Mouse (Mus musculus): ENCODE results near the gene Grrp1. TPM values are rescaled to one million over a fixed set of nuclear protein-coding genes. Genes with fewer than 3 reads are reported as not detected.
A peak's percentile ranks its signal among the peaks of the same experiment; 100 is the strongest.

The Grrp1 gene
- polyA plus RNA-seq, 1 experiment from 2014 or later = 8.4 TPM

GRCm38 (mm10) chr4:134249651-134250050 lies 4.3 kb downstream of the Grrp1 start:
- no peaks in the 10 kb centered on the region for H3K36me3 ChIP-seq (replicated peaks)
- peak overlapping the region; percentile 58 for H3K4me3 ChIP-seq
- no peaks in the 10 kb centered on the region for H3K9me3 ChIP-seq
- peak overlapping the region; percentile 79 for H3K27ac ChIP-seq
- peaks cover 94% of the 10 kb centered on the region for H3K4me1 ChIP-seq
- WGBS = under 1% methylated on average over 30 of the region's 30 CpGs
- DNase-seq (ENCODE audit: extremely low spot score, low spot score) = peak; percentile 79
- peaks cover 87% of the 10 kb centered on the region for H3K27me3 ChIP-seq (ENCODE audit: poor library complexity, severe bottlenecking)

GRCm38 (mm10) chr4:134246719-134247258 lies 7.1 kb downstream of the Grrp1 start, which contains the start of gene Gm30191:
Gene Gm30191 (plus strand): TSS chr4:134246935.
- H3K36me3 ChIP-seq (replicated peaks) = peaks cover 17% of the 10 kb centered on the region
- H3K27me3 ChIP-seq (ENCODE audit: poor library complexity, severe bottlenecking) = peaks cover 58% of the 10 kb centered on the region
- peaks cover 79% of the 10 kb centered on the region for H3K4me1 ChIP-seq
- no peak for DNase-seq (ENCODE audit: extremely low spot score, low spot score)
- H3K9me3 ChIP-seq = no peaks in the 10 kb centered on the region
- H3K27ac ChIP-seq = peak within 1 kb of the TSS; percentile 87
- WGBS = 78% methylated on average over 7 of the region's 7 CpGs
- H3K4me3 ChIP-seq = peak within 1 kb of the TSS; percentile 97

- Histone ChIP-seq H3K36me3 (replicated peaks) (peaks cover 17% of the 10 kb centered on the region), H3K4me1 (peaks cover 74% of the 10 kb centered on the region), H3K27me3 (ENCODE audit: poor library complexity, severe bottlenecking) (peaks cover 53% of the 10 kb centered on the region), H3K9me3 (no peaks in the 10 kb centered on the region), H3K27ac (peak overlapping the region; percentile 87), H3K4me3 (peak overlapping the region; percentile 97; the same call in 1 of the 2 replicates)
- DNase-seq (ENCODE audit: extremely low spot score, low spot score) = no peak
- WGBS = 38% methylated on average over 4 of the region's 4 CpGs
These were observed 7.7 kb downstream of the Grrp1 start for GRCm38 (mm10) chr4:134246256-134246655.

GRCm38 (mm10) chr4:134245148-134245843 lies 8.6 kb downstream of the Grrp1 start, which contains the start of gene Zfp593:
Gene Zfp593 (minus strand): TSS chr4:134245592.
- Histone ChIP-seq H3K27ac (peak within 1 kb of the TSS; percentile 87), H3K27me3 (ENCODE audit: poor library complexity, severe bottlenecking) (peaks cover 43% of the 10 kb centered on the region), H3K4me1 (peaks cover 64% of the 10 kb centered on the region), H3K36me3 (replicated peaks) (peaks cover 17% of the 10 kb centered on the region), H3K4me3 (peak within 1 kb of the TSS; percentile 97), H3K9me3 (no peaks in the 10 kb centered on the region)
- DNase-seq (ENCODE audit: extremely low spot score, low spot score) = peak; percentile 94
- under 1% methylated on average over 60 of the region's 60 CpGs for WGBS

GRCm38 (mm10) chr4:134243516-134244250 lies 10.2 kb downstream of the Grrp1 start, which contains the start of gene E130218I03Rik:
Gene E130218I03Rik (plus strand): TSS chr4:134243662.
- Histone ChIP-seq H3K9me3 (no peaks in the 10 kb centered on the region), H3K36me3 (replicated peaks) (peaks cover 17% of the 10 kb centered on the region), H3K4me1 (peaks cover 52% of the 10 kb centered on the region), H3K27ac (no peak within 1 kb of the TSS), H3K27me3 (ENCODE audit: poor library complexity, severe bottlenecking) (peaks cover 32% of the 10 kb centered on the region), H3K4me3 (peak within 1 kb of the TSS; percentile 97)
- 90% methylated on average over 17 of the region's 17 CpGs for WGBS
- no peak for DNase-seq (ENCODE audit: extremely low spot score, low spot score)

GRCm38 (mm10) chr4:134238686-134239085 lies 15.2 kb downstream of the Grrp1 start:
- peak overlapping the region; percentile 39 for H3K4me3 ChIP-seq
- H3K27ac ChIP-seq = no peak overlapping the region
- peaks cover 10% of the 10 kb centered on the region for H3K36me3 ChIP-seq (replicated peaks)
- H3K27me3 ChIP-seq (ENCODE audit: poor library complexity, severe bottlenecking) = peaks cover 35% of the 10 kb centered on the region
- 12% methylated on average over 10 of the region's 10 CpGs for WGBS
- no peaks in the 10 kb centered on the region for H3K9me3 ChIP-seq
- DNase-seq (ENCODE audit: extremely low spot score, low spot score) = no peak
- H3K4me1 ChIP-seq = peaks cover 17% of the 10 kb centered on the region

GRCm38 (mm10) chr4:134238279-134238651 lies 15.6 kb downstream of the Grrp1 start, which contains the start of gene Cnksr1:
Gene Cnksr1 (minus strand): TSS chr4:134238399.
- Histone ChIP-seq H3K9me3 (no peaks in the 10 kb centered on the region), H3K36me3 (replicated peaks) (peaks cover 6% of the 10 kb centered on the region), H3K27me3 (ENCODE audit: poor library complexity, severe bottlenecking) (peaks cover 35% of the 10 kb centered on the region), H3K27ac (no peak within 1 kb of the TSS), H3K4me3 (peak within 1 kb of the TSS; percentile 39), H3K4me1 (peaks cover 13% of the 10 kb centered on the region)
- DNase-seq (ENCODE audit: extremely low spot score, low spot score) = no peak
- 3% methylated on average over 18 of the region's 18 CpGs for WGBS

- H3K4me1 ChIP-seq = peaks cover 16% of the 10 kb centered on the region
These were observed 16.2 kb downstream of the Grrp1 start for GRCm38 (mm10) chr4:134237582-134238278.

GRCm38 (mm10) chr4:134234876-134235275 lies 19.0 kb downstream of the Grrp1 start:
- DNase-seq (ENCODE audit: extremely low spot score, low spot score) = no peak
- no peaks in the 10 kb centered on the region for H3K9me3 ChIP-seq
- no peaks in the 10 kb centered on the region for H3K36me3 ChIP-seq (replicated peaks)
- peaks cover 26% of the 10 kb centered on the region for H3K4me1 ChIP-seq
- no peak overlapping the region for H3K27ac ChIP-seq
- WGBS = 86% methylated on average over 5 of the region's 5 CpGs
- no peak overlapping the region for H3K4me3 ChIP-seq
- H3K27me3 ChIP-seq (ENCODE audit: poor library complexity, severe bottlenecking) = peaks cover 35% of the 10 kb centered on the region

More at GRCm38 (mm10) chr4:134237582-134238278, 16.2 kb downstream of the Grrp1 start:
- no peak for DNase-seq (ENCODE audit: extremely low spot score, low spot score)
- Histone ChIP-seq H3K9me3 (no peaks in the 10 kb centered on the region), H3K4me3 (peak overlapping the region; percentile 39), H3K27ac (no peak overlapping the region), H3K27me3 (ENCODE audit: poor library complexity, severe bottlenecking) (peaks cover 35% of the 10 kb centered on the region), H3K36me3 (replicated peaks) (peaks cover 2% of the 10 kb centered on the region; the same call in 1 of the 2 replicates)
- 23% methylated on average over 19 of the region's 19 CpGs for WGBS

- DNase-seq (ENCODE audit: extremely low spot score, low spot score) = no peak
- Histone ChIP-seq H3K27me3 (ENCODE audit: poor library complexity, severe bottlenecking) (0 out of 2 replicates have a peak, but pooled peaks cover under 1% of the 10 kb centered on the region), H3K9me3 (no peaks in the 10 kb centered on the region), H3K4me1 (peaks cover 29% of the 10 kb centered on the region), H3K27ac (no peak overlapping the region), H3K36me3 (replicated peaks) (no peaks in the 10 kb centered on the region), H3K4me3 (no peak overlapping the region)
- 53% methylated on average over 8 of the region's 8 CpGs for WGBS
These were observed 23.5 kb downstream of the Grrp1 start for GRCm38 (mm10) chr4:134230431-134230830.

- Histone ChIP-seq H3K4me3 (no peak within 1 kb of the TSS), H3K4me1 (peaks cover 21% of the 10 kb centered on the region), H3K27ac (no peak within 1 kb of the TSS), H3K27me3 (ENCODE audit: poor library complexity, severe bottlenecking) (no peaks in the 10 kb centered on the region), H3K36me3 (replicated peaks) (no peaks in the 10 kb centered on the region), H3K9me3 (no peaks in the 10 kb centered on the region)
- no peak for DNase-seq (ENCODE audit: extremely low spot score, low spot score)
- 79% methylated on average over 8 of the region's 8 CpGs for WGBS
These were observed 26.7 kb downstream of the Grrp1 start, which contains the start of gene Catsper4 for GRCm38 (mm10) chr4:134227194-134227593. Gene Catsper4 (minus strand): TSS chr4:134227383.
